Mouse (Mus musculus): ENCODE data around the gene Fstl3. TPM values are rescaled to one million over a fixed set of nuclear protein-coding genes. Genes with fewer than 3 reads are reported as not detected.

The Fstl3 gene
- polyA plus RNA-seq, 1 experiment from 2014 or later, result 22.6 TPM

DNA sequence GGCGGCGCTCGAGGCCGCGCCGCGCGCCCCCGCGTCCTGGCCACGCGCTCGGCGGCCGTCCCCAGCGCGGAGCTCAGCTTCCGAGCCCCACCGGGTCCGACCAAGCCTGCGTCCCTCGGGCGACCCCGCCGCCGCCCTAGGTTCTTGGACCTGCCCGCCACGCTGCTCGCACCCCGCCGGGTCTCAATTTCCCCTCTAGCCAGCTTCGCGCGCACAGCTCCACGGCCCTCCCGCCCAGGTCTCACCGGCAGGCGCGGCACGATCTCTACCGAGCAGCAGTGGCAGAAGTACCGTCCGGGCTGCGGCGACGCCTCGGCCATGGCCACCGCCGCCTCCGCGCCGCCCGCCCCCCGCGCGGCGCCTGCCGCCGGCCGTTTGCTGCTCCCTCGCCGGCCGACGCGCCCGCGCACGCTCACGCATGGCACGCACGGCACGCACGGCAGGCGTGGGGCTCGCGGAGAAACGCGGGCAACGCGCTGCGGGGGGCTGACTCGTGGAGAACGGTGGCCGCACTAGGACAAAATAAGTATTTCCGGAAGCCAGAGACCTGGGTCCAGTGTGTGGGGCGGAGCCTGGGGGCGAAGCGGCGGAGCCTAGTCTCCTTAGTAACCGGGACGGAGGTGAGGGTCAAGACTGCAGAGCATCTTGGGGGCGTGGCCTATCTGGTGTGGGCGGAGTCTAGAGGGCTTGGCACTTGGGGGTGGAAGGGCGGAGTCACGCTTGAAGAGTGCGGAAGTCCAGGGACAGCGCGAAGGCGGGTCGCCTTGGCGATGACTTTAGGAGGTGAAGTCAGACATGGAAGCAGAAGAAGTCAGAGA lies 10.4 kb upstream of the Fstl3 start, which contains the start of gene Rnf126:
TSS of gene Rnf126 (minus strand) at position 445 of the 818 bp plus-strand sequence.
- WGBS, result under 1% methylated on average over 98 of the region's 101 CpGs
- H3K36me3 ChIP-seq (ENCODE audit: control insufficient read depth, insufficient read depth), result peaks cover 6% of the 10 kb centered on the region

GRCm38 (mm10) chr10:79767372-79768244 lies 9.5 kb upstream of the Fstl3 start:
- Histone ChIP-seq H3K4me2 (ENCODE audit: low read depth, low read length) (peak overlapping the region; percentile 97), H3K4me1 (ENCODE audit: control insufficient read depth, insufficient read depth, low read length) (peaks cover 44% of the 10 kb centered on the region), H3K27me3 (ENCODE audit: control insufficient read depth, insufficient read depth, low read length) (no peaks in the 10 kb centered on the region), H3K36me3 (ENCODE audit: control insufficient read depth, insufficient read depth) (no peaks in the 10 kb centered on the region), H3K4me3 (ENCODE audit: low read length) (peak overlapping the region; percentile 93), H3K27ac (ENCODE audit: low read length) (peak overlapping the region; percentile 93), H3K9me3 (replicated peaks; ENCODE audit: control insufficient read depth, low read length) (0 out of 2 replicates have a peak, but pooled peaks cover 2% of the 10 kb centered on the region), H3K9ac (ENCODE audit: low read length) (peak overlapping the region; percentile 99)
- ATAC-seq (replicated peaks; ENCODE audit: extremely low read depth, insufficient read depth, low FRiP score), result peak; percentile 66
- 9% methylated on average over 40 of the region's 40 CpGs for WGBS

More for the DNA sequence above, 10.4 kb upstream of the Fstl3 start, which contains the start of gene Rnf126:
- peak; percentile 92 for ATAC-seq (replicated peaks; ENCODE audit: extremely low read depth, insufficient read depth, low FRiP score)
- Histone ChIP-seq H3K4me1 (ENCODE audit: control insufficient read depth, insufficient read depth, low read length) (peaks cover 44% of the 10 kb centered on the region), H3K27ac (ENCODE audit: low read length) (peak within 1 kb of the TSS; percentile 93), H3K9me3 (replicated peaks; ENCODE audit: control insufficient read depth, low read length) (no peaks in the 10 kb centered on the region), H3K9ac (ENCODE audit: low read length) (peak within 1 kb of the TSS; percentile 99), H3K27me3 (ENCODE audit: control insufficient read depth, insufficient read depth, low read length) (no peaks in the 10 kb centered on the region), H3K4me3 (ENCODE audit: low read length) (peak within 1 kb of the TSS; percentile 93), H3K4me2 (ENCODE audit: low read depth, low read length) (peak within 1 kb of the TSS; percentile 97)

DNA sequence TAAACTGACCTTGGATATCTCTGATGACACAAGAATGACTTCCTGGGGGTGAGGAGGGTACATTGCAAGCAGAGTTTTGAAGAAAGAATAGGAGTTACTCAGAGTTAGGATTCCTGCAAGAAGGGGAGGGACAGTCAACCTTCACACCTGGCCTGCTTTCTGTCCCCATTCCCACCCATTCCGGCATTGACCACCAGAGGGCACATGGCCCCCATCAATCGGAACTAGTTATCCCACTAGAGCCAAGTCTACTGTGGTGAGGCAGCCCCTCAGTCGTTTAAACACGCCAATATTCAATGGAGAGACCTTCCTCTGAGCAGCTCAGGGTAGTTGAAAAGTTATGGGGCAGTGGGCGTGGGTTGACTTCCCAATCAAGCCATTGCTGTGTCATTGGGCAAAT lies 8.7 kb upstream of the Fstl3 start:
- no peaks in the 10 kb centered on the region for H3K27me3 ChIP-seq (ENCODE audit: control insufficient read depth, insufficient read depth, low read length)
- no peaks in the 10 kb centered on the region for H3K36me3 ChIP-seq (ENCODE audit: control insufficient read depth, insufficient read depth)
- no peak overlapping the region for H3K9ac ChIP-seq (ENCODE audit: low read length)
- H3K4me3 ChIP-seq (ENCODE audit: low read length), result no peak overlapping the region
- no peak for ATAC-seq (replicated peaks; ENCODE audit: extremely low read depth, insufficient read depth, low FRiP score)
- peaks cover 39% of the 10 kb centered on the region for H3K4me1 ChIP-seq (ENCODE audit: control insufficient read depth, insufficient read depth, low read length)
- no peak overlapping the region for H3K4me2 ChIP-seq (ENCODE audit: low read depth, low read length)
- 1% methylated on average over 5 of the region's 5 CpGs for WGBS
- H3K9me3 ChIP-seq (replicated peaks; ENCODE audit: control insufficient read depth, low read length), result 0 out of 2 replicates have a peak, but pooled peaks cover 2% of the 10 kb centered on the region
- no peak overlapping the region for H3K27ac ChIP-seq (ENCODE audit: low read length)

GRCm38 (mm10) chr10:79769329-79769728 lies 7.7 kb upstream of the Fstl3 start:
- Histone ChIP-seq H3K27me3 (ENCODE audit: control insufficient read depth, insufficient read depth, low read length) (no peaks in the 10 kb centered on the region), H3K9me3 (replicated peaks; ENCODE audit: control insufficient read depth, low read length) (0 out of 2 replicates have a peak, but pooled peaks cover 2% of the 10 kb centered on the region), H3K27ac (ENCODE audit: low read length) (no peak overlapping the region), H3K4me1 (ENCODE audit: control insufficient read depth, insufficient read depth, low read length) (peaks cover 29% of the 10 kb centered on the region), H3K9ac (ENCODE audit: low read length) (no peak overlapping the region), H3K4me3 (ENCODE audit: low read length) (no peak overlapping the region), H3K4me2 (ENCODE audit: low read depth, low read length) (no peak overlapping the region), H3K36me3 (ENCODE audit: control insufficient read depth, insufficient read depth) (no peaks in the 10 kb centered on the region)
- no peak for ATAC-seq (replicated peaks; ENCODE audit: extremely low read depth, insufficient read depth, low FRiP score)
- 54% methylated on average over 4 of the region's 4 CpGs for WGBS

DNA sequence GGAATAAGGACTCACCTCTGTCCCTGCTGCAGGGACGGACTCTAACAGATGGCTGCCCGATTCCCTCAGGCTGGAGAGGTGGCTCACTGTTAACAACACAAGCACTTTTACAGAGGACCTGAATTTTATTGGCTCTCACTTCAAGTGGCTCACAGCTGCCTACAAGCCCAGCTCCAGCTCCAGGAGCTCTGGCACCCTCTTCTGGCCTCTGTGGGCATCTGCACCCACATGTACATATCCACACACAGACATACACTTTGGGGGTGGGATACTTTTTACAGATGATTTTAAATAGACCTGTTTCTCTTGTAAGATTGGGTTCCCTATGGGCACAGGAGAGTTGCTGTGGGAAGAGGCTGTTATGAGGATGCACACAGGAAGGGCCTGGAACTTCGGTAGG lies 4.8 kb upstream of the Fstl3 start:
- WGBS, result 90% methylated on average over 3 of the region's 3 CpGs
- ATAC-seq (replicated peaks; ENCODE audit: extremely low read depth, insufficient read depth, low FRiP score), result no peak
- H3K4me1 ChIP-seq (ENCODE audit: control insufficient read depth, insufficient read depth, low read length), result peaks cover 17% of the 10 kb centered on the region
- peaks cover 7% of the 10 kb centered on the region; the same call in 1 of the 2 replicates for H3K9me3 ChIP-seq (replicated peaks; ENCODE audit: control insufficient read depth, low read length)
- no peak overlapping the region for H3K4me2 ChIP-seq (ENCODE audit: low read depth, low read length)
- H3K4me3 ChIP-seq (ENCODE audit: low read length), result no peak overlapping the region
- no peaks in the 10 kb centered on the region for H3K27me3 ChIP-seq (ENCODE audit: control insufficient read depth, insufficient read depth, low read length)
- H3K36me3 ChIP-seq (ENCODE audit: control insufficient read depth, insufficient read depth), result no peaks in the 10 kb centered on the region
- H3K9ac ChIP-seq (ENCODE audit: low read length), result no peak overlapping the region
- H3K27ac ChIP-seq (ENCODE audit: low read length), result no peak overlapping the region

DNA sequence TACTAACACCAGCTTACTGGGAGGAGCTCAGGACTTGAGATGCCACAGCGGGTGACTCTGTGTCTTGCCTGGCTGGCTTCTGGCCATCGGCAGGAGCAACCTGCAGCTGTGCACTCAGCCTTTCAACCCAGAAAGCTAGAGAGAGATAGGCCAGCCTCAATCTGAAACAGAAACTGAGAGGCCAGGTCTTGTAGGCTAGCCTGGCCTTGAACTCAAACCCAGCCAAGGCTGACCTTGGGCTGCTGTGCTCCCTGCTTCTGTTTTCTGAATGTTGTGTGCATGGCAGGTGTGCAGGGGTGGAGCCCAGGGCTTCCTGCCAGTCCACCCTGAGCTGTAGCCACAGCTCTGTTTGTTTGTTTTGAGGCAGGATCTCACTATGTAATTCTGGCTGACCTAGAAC lies 3.9 kb upstream of the Fstl3 start:
- Histone ChIP-seq H3K9ac (ENCODE audit: low read length) (no peak overlapping the region), H3K4me1 (ENCODE audit: control insufficient read depth, insufficient read depth, low read length) (peaks cover 17% of the 10 kb centered on the region), H3K4me2 (ENCODE audit: low read depth, low read length) (no peak overlapping the region), H3K9me3 (replicated peaks; ENCODE audit: control insufficient read depth, low read length) (peaks cover 7% of the 10 kb centered on the region; the same call in 1 of the 2 replicates), H3K4me3 (ENCODE audit: low read length) (no peak overlapping the region), H3K36me3 (ENCODE audit: control insufficient read depth, insufficient read depth) (no peaks in the 10 kb centered on the region), H3K27me3 (ENCODE audit: control insufficient read depth, insufficient read depth, low read length) (no peaks in the 10 kb centered on the region), H3K27ac (ENCODE audit: low read length) (no peak overlapping the region)
- 85% methylated on average over 2 of the region's 2 CpGs for WGBS
- no peak for ATAC-seq (replicated peaks; ENCODE audit: extremely low read depth, insufficient read depth, low FRiP score)

- Histone ChIP-seq H3K4me1 (ENCODE audit: control insufficient read depth, insufficient read depth, low read length) (peaks cover 19% of the 10 kb centered on the region), H3K4me2 (ENCODE audit: low read depth, low read length) (no peak overlapping the region), H3K36me3 (ENCODE audit: control insufficient read depth, insufficient read depth) (no peaks in the 10 kb centered on the region), H3K4me3 (ENCODE audit: low read length) (no peak overlapping the region), H3K27ac (ENCODE audit: low read length) (no peak overlapping the region), H3K27me3 (ENCODE audit: control insufficient read depth, insufficient read depth, low read length) (peaks cover 4% of the 10 kb centered on the region; the same call in 1 of the 2 replicates), H3K9me3 (replicated peaks; ENCODE audit: control insufficient read depth, low read length) (peaks cover 7% of the 10 kb centered on the region; the same call in 1 of the 2 replicates), H3K9ac (ENCODE audit: low read length) (no peak overlapping the region)
- no peak for ATAC-seq (replicated peaks; ENCODE audit: extremely low read depth, insufficient read depth, low FRiP score)
- 57% methylated on average over 5 of the region's 5 CpGs for WGBS
Observed at GRCm38 (mm10) chr10:79774486-79775279, 2.4 kb upstream of the Fstl3 start.

- Histone ChIP-seq H3K9ac (ENCODE audit: low read length) (peak overlapping the region; percentile 48), H3K4me3 (ENCODE audit: low read length) (peak overlapping the region; percentile 56), H3K27me3 (ENCODE audit: control insufficient read depth, insufficient read depth, low read length) (peaks cover 4% of the 10 kb centered on the region; the same call in 1 of the 2 replicates), H3K4me1 (ENCODE audit: control insufficient read depth, insufficient read depth, low read length) (peaks cover 26% of the 10 kb centered on the region), H3K27ac (ENCODE audit: low read length) (peak overlapping the region; percentile 75), H3K4me2 (ENCODE audit: low read depth, low read length) (peak overlapping the region; percentile 73), H3K9me3 (replicated peaks; ENCODE audit: control insufficient read depth, low read length) (peaks cover 5% of the 10 kb centered on the region; the same call in 1 of the 2 replicates), H3K36me3 (ENCODE audit: control insufficient read depth, insufficient read depth) (no peaks in the 10 kb centered on the region)
- WGBS, result 7% methylated on average over 15 of the region's 15 CpGs
- peak; percentile 47 for ATAC-seq (replicated peaks; ENCODE audit: extremely low read depth, insufficient read depth, low FRiP score)
Observed at GRCm38 (mm10) chr10:79778006-79778405, 934 bp downstream of the Fstl3 start.

All from heart, embryonic 16.5 days (tissue).